Mouse (Mus musculus) T-helper 17 cell (primary cell): Measurements from ENCODE around the gene Fam3b.

ENCODE experiments used
- in situ Hi-C, 2 experiments: fragments of 300-600 bp; cut with MboI, MseI; formaldehyde crosslinking; loops; 1 replicate in 1 of 2; 2 replicates in 1 of 2; pipeline ENCODE4 v1.15.1; 2025; ENCODE audit warnings: high pct_unique_total_duplicates in 2 of 2

The Fam3b gene

DNA sequence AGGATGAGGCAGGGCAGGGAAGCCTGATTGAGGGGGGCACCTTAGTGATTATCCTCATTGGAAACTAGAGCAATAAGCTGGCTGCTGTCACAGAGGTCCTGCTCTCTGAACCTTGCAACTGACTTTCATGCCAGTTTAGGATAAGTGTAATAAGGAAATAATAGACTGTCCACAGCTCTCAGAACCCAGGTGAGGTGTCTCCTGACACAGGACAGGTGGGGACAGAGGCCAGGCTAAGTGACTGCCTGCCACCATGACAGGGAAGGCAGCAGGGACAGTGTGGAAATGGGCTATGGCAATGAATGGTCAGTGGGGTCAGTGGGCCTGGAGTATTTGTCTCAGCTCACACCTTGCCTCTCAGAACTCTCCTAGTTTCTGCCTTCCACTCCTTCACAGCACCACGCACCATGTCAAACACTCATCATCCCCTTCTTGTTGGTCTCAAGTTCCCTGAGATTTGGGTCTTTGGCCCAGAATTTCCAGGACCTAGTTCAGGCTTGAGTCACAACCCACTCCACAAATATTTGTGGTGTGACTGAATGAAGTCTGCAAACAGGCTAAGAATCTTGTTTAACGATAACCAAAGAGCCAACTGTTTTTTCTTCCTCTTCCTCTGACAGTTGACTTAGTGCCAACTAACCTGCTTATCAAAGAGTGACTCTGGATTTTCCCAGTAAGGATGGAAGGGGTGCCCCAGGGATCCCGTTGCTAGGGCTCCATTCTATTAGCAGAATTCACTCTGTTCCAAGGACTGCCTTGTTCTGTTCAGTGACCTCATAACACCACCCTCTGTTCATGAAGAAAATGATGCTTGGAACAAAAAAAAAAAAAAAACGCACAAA lies at the start of gene Fam3b:
Gene Fam3b, minus strand, starts transcription at position 718 of the 842 bp plus-strand sequence.
- in situ Hi-C loops, result loop anchor here (5.0 to 10.0 kb wide), 2 partner anchors 72 to 500 kb away; no protein-coding TSS in a partner anchor

DNA sequence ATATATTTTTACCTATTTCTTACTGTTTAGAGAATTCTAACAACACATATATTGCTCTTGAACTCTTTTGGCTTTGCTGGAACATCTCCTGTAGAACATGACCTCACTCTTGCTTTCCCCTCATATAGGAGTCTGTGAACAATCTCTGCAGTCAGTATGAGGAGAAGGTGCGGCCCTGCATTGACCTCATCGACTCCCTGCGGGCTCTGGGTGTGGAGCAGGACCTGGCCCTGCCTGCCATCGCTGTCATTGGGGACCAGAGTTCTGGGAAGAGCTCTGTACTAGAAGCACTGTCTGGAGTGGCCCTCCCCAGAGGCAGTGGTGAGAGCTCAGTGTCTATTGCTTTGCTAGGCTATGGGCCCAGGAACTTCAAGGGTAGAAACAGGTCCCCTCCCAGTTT lies 29.7 kb upstream of the Fam3b start:
- in situ Hi-C loops, result no loop called here

DNA sequence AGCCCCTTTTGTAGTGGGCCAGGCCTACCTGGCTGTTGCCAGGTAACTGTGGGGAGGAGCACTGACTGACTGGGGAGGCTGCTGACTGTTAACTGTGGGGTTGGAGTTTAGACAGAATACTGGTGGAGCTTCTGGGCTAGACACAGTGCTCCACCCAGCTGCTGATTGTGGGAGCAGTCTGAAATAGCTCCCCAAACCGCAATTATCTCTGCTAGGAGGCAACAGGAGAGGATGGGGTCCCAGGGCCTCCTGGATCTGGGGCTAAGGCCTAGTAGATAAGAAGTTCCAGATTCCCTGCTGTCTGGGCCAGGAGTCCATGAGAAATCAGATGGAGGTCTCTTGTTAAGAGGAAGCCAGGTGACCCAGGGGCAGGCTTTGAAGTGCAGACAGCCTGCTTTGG lies 22.2 kb upstream of the Fam3b start:
- in situ Hi-C loops, result no loop called here

DNA sequence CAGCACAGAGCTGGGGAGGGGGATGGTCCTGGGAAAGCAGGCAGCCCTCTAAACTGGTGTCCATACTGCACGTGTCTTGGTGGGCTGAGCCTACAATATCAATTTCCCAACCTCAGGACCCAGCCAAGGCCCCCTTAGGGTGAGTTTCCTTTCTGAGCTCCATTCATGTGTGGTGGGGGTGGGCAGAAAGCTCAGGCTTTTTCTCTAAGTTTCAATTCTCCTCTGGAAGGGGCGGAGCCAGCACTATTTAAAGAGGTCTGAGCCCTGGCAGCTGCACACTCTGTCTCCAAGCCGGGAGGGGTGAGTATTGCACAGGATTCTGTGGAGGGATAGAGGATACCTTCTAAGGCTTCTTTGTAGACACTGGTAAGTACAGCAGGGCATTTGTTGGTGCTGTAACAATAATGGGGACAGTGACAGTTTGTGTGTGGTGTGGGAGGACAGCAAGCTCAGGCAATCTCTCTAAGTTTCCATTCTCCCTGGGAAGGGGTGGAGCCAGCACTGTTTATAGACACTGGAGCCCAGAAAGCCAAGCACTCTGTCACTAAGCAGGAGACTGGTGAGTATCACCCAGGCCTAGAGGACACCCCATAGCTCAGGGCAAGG lies 21.3 kb upstream of the Fam3b start:
- in situ Hi-C loops, result no loop called here

DNA sequence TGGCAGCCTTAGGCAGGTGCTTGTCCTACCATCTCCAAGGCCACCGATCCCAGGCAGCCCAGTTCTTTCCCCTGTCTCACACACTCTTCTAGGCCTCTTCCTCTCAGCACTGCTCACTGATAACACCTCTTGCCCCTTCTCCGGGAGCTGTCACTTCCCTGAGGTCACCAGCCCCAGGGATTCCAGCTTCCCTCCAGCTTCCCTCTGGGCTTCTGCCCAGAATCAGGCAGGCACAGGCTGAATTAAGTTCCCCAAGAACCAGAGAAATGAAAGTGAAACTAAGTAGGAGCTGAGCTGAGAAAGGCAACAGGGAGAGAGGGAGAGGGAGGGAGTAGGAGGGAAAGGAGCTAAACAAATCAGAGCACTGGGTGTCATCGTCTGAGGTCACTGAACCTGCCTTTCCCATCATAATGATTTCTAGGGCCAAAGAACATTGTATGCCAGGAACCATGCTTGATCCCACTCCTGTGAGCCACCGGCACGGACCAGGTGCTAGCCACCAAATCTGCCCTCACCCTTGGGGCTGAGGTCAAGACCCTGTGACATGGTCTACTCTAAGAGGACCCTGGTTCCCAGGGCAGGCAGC lies 20.4 kb upstream of the Fam3b start:
- in situ Hi-C loops, result no loop called here

DNA sequence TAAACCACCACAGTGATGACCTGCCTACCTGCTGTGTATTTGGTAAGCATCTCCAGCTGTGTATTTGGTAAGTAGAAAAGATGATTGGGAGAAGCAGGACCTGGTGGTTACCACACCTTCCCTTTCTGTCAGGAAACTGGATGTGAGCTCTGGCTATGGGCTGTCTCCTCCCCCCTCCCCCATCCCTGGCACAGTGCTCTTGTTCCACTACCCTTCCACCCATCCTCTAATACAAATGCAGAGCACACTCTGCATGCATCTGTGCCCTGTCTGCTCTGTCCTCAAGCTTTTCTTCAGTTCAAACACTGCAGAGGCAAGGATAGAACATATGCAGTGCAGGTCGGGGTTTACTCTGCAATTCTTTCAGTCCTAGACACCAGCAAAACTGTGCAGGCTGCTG lies 19.8 kb upstream of the Fam3b start:
- in situ Hi-C loops, result no loop called here

DNA sequence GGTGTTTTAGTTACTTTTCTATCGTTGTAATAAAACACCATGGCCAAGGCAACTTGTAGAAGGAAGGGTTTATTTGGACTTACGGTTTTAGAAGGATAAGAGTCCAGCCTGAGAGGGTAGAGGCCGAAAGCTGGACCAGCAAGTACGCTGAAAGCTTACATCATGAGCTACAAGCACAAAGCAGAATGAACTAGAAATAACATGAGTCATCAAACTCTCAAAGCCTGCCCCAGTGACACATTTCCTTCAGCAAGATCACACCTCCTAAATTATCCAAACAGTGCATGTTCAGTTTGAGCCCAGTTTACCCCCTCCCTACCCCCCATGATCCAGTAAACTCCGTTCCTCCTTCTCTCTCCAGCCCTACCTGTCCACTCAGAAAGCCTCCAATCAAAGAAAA lies 19.1 kb upstream of the Fam3b start:
- in situ Hi-C loops, result no loop called here

DNA sequence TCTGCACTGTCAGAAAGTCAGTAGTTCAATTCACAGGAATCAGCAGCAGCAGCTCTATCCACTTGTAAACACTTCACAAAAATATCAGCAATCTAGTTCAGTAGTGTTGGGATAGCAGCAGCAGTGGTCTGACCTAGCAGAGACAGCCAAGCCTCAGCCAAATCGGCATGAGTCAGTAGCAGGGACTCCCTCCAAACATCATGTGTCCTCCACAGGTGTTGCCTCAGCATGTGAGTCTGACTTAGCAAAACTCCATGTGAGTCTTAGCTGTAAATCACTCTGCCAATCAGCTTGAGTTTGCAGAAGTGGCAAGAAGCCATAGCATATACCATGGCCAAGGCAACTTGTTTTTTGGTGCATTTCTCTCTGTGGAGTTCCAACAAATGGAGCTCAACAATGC lies 18.5 kb upstream of the Fam3b start:
- in situ Hi-C loops, result no loop called here

DNA sequence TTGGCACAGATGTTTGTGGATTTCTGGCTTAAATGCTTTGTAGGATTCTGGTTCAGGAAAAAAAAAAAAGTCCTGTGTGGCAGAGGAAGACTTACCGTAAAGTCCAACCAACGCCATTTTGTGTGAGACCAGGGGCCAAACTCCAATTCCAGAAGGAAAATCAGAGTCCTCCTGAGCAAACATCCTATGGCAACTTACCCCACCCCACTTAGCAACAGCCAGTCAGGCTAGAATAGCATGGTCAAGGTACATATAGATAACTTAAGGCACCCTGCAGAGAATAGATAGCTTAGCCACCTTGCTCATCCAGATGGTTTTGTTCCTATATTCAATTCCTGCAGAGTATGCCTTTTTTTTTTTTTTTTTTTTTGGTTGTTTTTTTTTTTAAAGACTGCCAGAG lies 14.6 kb upstream of the Fam3b start:
- in situ Hi-C loops, result loop anchor here in 1 of 2 experiments (10.0 kb wide), 1 partner anchor 66 kb away; no protein-coding TSS in a partner anchor

DNA sequence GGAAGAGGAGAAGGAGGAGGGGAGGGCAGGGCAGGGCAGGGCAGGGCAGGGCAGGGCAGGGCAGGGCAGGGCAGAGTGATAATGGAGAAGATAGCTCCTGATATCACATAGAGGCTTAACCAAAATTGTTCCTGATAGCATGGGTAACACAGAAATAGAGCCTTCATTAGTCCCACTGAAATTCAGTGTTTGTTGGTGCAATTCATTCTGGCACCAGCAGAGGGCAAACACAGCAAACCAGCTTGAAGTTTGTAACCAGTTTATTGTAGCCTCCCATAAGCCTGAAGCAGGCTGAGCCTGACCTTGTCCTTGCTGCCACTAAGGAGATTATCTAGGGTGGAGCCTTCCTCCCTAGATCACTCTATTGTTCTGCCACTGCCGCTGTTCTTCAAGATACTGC lies 8.4 kb upstream of the Fam3b start:
- in situ Hi-C loops, result loop anchor here in 1 of 2 experiments (10.0 kb wide), 1 partner anchor 72 kb away; no protein-coding TSS in a partner anchor

DNA sequence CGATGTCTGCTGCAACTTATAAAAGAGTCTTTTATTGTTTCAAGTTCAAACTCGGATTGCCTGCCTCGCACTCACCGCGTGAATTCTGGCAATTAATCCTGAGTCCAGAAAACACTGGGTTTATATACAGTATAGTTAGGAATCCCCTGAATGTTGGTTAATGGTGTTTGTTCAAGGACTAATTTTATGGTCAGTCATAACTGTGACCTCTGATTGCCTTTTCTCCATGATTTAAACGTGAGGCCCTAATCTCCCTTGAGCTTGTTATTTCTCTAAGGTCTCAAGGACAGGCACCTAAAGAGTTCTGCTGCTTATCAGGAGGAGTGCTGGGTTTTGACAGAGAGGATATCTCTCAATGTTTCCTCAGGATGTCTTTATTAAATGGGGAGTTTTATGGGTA lies 7.4 kb upstream of the Fam3b start:
- in situ Hi-C loops, result loop anchor here in 1 of 2 experiments (10.0 kb wide), 1 partner anchor 73 kb away; no protein-coding TSS in a partner anchor

DNA sequence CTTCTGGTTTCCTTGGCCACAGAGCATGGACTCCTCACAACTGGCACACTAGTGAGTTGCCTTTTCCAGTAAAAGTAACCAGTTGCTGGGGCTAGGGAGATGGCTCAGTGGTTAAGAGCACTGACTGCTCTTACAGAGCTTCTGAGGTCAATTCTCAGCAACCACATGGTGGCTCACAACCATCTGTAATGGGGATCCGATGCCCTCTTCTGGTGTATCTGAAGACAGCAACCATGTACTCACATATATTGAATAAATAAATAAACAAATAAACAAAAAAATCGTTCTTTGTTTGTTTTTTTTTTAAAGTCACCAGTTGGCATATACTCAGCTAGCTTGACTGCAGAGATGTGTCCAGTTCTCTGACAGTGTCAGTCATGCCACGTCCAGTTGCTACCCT lies 1.7 kb upstream of the Fam3b start:
- in situ Hi-C loops, result loop anchor here (5.0 to 10.0 kb wide), 2 partner anchors 86 to 502 kb away; no protein-coding TSS in a partner anchor

DNA sequence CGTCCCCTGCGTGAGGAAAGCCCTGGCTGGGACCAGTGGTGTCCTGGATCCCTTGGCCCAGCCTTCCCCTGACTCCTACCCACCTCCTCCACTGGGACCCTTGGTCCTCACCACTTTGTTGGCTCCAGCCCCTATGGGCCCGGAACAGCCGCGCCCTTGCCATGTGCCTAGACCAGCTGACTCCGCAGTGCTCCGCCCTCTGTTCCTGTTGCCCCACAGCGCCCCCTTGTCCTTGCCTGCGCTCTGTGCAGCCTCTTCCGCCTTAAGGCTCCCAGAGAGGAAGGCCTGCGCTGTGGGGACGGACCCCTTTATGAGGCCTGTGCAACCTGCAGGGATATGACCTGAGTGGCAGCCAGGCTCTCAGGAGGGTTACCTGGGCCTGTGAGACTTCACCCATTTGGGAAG lies 2.3 kb downstream of the Fam3b start:
- in situ Hi-C loops, result loop anchor here (5.0 to 10.0 kb wide), 2 partner anchors 70 to 498 kb away; no protein-coding TSS in a partner anchor

DNA sequence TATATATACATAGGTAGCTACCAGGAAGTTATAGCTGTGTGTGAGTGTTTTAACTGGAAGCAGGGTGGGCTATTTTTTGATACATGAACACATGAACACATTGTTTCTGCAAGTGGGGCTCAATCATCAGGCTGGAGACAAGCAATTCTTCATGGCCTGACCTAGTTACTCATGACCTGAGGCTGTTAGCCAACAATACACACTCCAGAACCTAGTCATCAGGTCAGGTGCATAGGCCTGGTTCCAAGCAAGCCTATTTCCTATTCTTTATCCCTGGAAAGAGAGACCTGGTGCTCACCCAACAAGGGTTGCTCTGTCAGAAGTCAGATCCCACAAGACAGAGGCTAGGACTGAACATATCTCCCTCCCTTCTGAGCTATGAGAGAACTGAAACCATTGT lies 3.1 kb downstream of the Fam3b start:
- in situ Hi-C loops, result loop anchor here (5.0 to 10.0 kb wide), 2 partner anchors 69 to 497 kb away; no protein-coding TSS in a partner anchor

DNA sequence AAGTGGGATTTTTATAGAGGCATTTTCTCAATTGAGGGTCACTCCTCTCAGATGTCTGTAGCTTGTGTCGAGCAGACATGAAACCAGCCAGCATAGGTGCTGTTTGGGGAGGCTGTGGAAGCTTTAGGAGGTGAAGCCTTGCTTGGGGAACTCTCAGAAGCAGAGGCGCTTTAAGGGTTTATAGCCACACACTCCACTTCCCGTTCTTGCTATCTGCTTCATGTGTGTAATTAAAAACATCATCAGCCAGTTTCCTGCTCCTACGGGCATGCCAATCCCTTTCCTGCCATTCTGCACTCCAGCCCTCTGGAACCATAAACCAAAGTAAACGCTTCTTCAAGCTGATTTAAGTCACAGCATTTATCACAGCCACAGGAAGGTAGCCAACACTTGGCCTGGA lies 3.8 kb downstream of the Fam3b start:
- in situ Hi-C loops, result loop anchor here (5.0 to 10.0 kb wide), 2 partner anchors 69 to 496 kb away; no protein-coding TSS in a partner anchor

DNA sequence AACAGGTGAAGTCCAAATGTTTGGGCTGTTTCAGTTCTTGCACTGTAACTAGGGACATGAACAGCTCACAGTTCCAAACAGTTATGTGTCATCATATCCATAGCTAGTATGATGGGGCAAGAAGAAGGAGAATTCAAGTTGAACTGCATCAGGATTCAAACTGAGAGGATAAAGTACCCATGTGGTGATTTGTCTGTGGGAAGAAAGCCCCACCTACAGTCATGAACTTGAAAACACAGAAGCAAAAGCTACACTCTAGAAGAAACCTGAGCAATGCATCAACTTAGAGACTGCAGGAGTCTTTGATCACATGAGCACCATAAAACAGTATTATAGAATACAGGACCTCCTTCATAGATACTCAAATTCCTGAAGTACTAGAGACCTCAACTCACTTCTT lies 6.8 kb downstream of the Fam3b start:
- in situ Hi-C loops, result no loop called here

DNA sequence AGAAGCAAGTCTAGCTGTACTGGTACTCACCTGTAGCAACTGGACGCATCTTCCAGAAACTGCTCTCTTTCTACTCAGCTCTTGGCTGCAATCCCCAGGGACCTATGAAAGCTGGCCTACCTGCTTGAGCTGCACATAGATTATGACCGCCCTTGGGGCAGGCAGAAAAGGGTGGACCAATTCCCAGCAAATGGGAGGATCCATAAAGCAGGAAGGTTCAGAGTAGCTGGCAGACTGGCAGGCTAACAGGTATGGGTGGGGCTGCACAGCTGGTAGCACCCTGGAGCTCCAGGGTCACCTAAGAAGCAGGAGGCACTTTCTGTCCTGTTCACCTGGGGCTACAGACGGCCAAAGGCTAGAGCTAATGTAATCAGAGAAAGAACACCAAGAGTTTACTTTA lies 9.8 kb downstream of the Fam3b start:
- in situ Hi-C loops, result no loop called here

DNA sequence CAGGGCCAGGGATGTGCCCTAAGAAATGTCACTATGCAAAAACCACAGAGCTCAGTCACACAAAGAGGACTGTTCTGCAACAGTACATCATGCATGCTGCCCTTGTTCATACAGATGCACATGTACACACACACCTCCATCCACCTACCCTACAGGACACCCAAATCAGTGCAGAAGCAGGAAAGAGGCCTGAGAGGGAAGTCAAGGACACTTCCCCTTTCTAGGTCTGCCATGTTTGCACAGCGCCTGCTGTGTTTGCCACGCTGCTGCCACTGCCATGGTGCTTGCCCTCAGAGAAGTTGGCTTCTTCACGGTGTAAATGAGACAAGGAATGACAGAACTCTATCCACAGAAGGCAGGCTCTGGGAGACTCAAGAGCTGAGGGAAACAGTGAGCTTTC lies 10.8 kb downstream of the Fam3b start:
- in situ Hi-C loops, result no loop called here

DNA sequence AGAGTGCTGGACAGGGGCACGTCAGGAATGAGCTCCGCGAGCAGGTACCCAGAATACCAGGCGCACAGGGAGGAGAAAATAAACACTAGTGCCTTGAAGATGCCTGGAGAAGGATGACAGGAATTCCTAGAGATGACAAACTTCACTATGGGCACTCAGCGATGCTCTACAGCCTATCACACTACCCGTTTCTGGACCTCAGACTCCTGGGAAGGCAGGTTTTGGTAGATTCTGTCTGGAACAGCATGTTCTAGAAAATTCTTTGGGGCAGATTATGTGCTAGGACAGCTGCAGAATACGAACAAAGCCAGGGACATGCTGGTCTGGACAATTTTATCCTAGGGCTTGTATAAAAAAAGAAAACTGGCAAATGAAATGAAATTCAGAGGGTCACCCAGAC lies 13.7 kb downstream of the Fam3b start:
- in situ Hi-C loops, result no loop called here

DNA sequence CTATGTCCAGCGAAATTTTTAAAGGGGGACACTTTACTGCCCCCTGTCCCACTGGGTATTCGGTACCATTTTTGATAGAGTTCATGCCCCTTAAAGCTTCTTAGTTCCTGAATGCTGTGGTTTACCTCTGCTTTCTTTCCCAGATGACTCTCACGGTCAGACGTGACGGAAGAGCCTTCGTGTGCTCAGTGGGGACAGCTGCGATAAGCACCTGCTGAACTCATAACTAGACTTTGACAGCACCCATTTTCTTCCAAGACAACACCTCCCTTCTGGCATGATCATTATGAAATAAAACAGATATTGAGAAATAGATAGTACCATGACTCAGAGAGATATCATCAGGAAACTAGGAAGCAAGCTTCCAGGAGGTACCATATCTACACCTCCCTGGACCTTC lies 15.2 kb downstream of the Fam3b start:
- in situ Hi-C loops, result no loop called here

DNA sequence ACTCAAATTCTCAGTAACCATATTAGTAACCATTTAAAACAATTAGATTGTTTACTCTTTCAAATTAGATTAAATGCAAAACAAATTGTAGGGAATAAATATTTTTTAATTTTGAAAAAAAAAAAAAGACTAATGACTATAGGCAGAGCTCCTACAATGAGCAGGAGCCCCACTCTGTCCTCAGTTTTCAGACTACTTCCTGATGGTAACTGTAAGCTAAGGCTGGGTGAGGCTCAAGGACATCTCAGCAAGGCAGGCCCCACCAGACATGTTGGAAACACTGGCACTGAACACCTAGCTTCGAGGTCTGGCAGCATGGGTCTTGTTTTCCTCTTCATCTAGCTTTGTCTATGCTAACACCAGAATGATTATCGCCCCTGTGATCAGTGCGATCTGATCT lies 16.5 kb downstream of the Fam3b start:
- in situ Hi-C loops, result no loop called here

DNA sequence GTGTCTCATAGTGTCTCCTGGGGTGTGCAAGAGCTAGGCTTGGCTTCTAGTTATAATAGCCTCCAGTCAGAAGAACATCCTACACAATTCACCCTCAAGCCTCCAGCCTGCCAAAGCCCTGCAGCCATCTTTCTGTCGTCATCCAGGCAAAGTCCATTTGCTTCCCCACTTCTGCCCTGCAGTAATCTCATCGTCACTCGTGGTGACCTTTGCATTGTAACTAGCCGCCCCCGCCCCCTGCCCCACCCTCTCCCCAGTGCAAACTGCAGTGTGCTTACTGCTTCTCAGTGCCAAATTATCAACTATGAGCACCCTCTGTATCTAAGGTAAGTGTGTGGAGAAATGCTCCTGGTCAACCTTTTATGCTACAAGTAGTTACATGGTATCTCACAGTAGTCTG lies 16.9 kb downstream of the Fam3b start:
- in situ Hi-C loops, result no loop called here
